Mouse (Mus musculus) forebrain, embryonic 14.5 days (tissue): Measurements from ENCODE around the gene Cep295nl. TPM values are rescaled to one million over a fixed set of nuclear protein-coding genes. Genes with fewer than 3 reads are reported as not detected.

ENCODE experiments used
- ATAC-seq: fragments of 200-750 bp; cut with Nextera tagmentation; 2 replicates; pipeline ENCODE4 v1.8.0; 2017; ENCODE audit warnings: mild to moderate bottlenecking, moderate library complexity
- DNase-seq: peaks from one replicate; pipeline ENCODE4 v3.0.0-alpha.2; 2015; ENCODE audit warnings: low spot score
- H3K27ac ChIP-seq: fragments of 300-500 bp; sonication (generic); 2 replicates; pipeline ENCODE4 v1.5.1; 2014; ENCODE audit warnings: low read depth, mild to moderate bottlenecking, control low read depth, low read length, moderate library complexity
- H3K27me3 ChIP-seq: fragments of 300-500 bp; sonication (generic); replicated peaks from 2 replicates; pipeline ENCODE4 v1.6.1; 2014; ENCODE audit warnings: low read length, control low read depth, mixed read lengths; ENCODE audit not compliant: control insufficient read depth, insufficient read depth
- H3K36me3 ChIP-seq: fragments of 300-500 bp; sonication (generic); 2 replicates; pipeline ENCODE4 v1.6.1; 2014; ENCODE audit warnings: low read length, control low read depth; ENCODE audit not compliant: control insufficient read depth, insufficient read depth
- H3K4me1 ChIP-seq: fragments of 300-500 bp; sonication (generic); 2 replicates; pipeline ENCODE4 v1.6.1; 2014; ENCODE audit warnings: antibody characterized with exemption, low read length, control low read depth; ENCODE audit not compliant: control insufficient read depth, insufficient read depth
- H3K4me2 ChIP-seq: fragments of 300-500 bp; sonication (generic); 2 replicates; pipeline ENCODE4 v1.6.1; 2014; ENCODE audit warnings: mild to moderate bottlenecking, control low read depth, low read length
- H3K4me3 ChIP-seq: fragments of 300-500 bp; sonication (generic); 2 replicates; pipeline ENCODE4 v1.5.1; 2014; ENCODE audit warnings: low read depth, low read length, control low read depth
- H3K9ac ChIP-seq: fragments of 300-500 bp; sonication (generic); 2 replicates; pipeline ENCODE4 v1.6.1; 2014; ENCODE audit warnings: mild to moderate bottlenecking, low read length, control low read depth, moderate library complexity
- H3K9me3 ChIP-seq: fragments of 300-500 bp; sonication (generic); replicated peaks from 2 replicates; pipeline ENCODE4 v1.6.1; 2016; ENCODE audit warnings: low read length, control low read depth, mixed read lengths; ENCODE audit not compliant: control insufficient read depth
- WGBS: fragments of 180-500 bp; shearing (Covaris S2); extraction: QIAGEN DNeasy Blood & Tissue Kit; methylation state at CpG from one replicate; pipeline ENCODE4 v1.1.7; 2014; 5-methylcytosine and 5-hydroxymethylcytosine counted together
- polyA plus RNA-seq: library from polyadenylated mRNA; unstranded; fragments of >200 nt; fragmentation: Nextera tagmentation; extraction: Ambion mirVana; gene quantifications from 2 replicates; pipeline ENCODE4 v1.2.1, GENCODE M21; 2014

The Cep295nl gene
- polyA plus RNA-seq, 1 experiment from 2014 or later = 0.11 TPM

GRCm38 (mm10) chr11:118362971-118363518 is 20.7 kb upstream of the Cep295nl start:
- DNase-seq = no peak
- WGBS = 13% methylated on average over 8 of the region's 8 CpGs
- H3K27ac ChIP-seq = no peak overlapping the region
- ATAC-seq = no peak
- no peaks in the 10 kb centered on the region for H3K36me3 ChIP-seq
- H3K27me3 ChIP-seq = no peaks in the 10 kb centered on the region
- H3K9ac ChIP-seq = peak overlapping the region; percentile 35; the same call in 1 of the 2 replicates
- no peak overlapping the region for H3K4me2 ChIP-seq
- peaks cover 3% of the 10 kb centered on the region; the same call in 1 of the 2 replicates for H3K4me1 ChIP-seq
- H3K4me3 ChIP-seq = no peak overlapping the region
- no peaks in the 10 kb centered on the region for H3K9me3 ChIP-seq

- H3K9ac ChIP-seq = no peak overlapping the region
- H3K4me3 ChIP-seq = no peak overlapping the region
- peaks cover 3% of the 10 kb centered on the region; the same call in 1 of the 2 replicates for H3K4me1 ChIP-seq
- DNase-seq (no peak), ATAC-seq (no peak)
- no peaks in the 10 kb centered on the region for H3K27me3 ChIP-seq
- H3K36me3 ChIP-seq = no peaks in the 10 kb centered on the region
- no peak overlapping the region for H3K27ac ChIP-seq
- no peak overlapping the region for H3K4me2 ChIP-seq
- WGBS = 90% methylated on average over 1 of the region's 1 CpGs
- H3K9me3 ChIP-seq = no peaks in the 10 kb centered on the region
Observed at GRCm38 (mm10) chr11:118362501-118362900, 20.2 kb upstream of the Cep295nl start.

GRCm38 (mm10) chr11:118360907-118361341 is 18.6 kb upstream of the Cep295nl start:
- 63% methylated on average over 10 of the region's 10 CpGs for WGBS
- no peaks in the 10 kb centered on the region for H3K36me3 ChIP-seq
- H3K9me3 ChIP-seq = no peaks in the 10 kb centered on the region
- no peak overlapping the region for H3K27ac ChIP-seq
- H3K4me3 ChIP-seq = no peak overlapping the region
- ATAC-seq (peak; percentile 73), DNase-seq (peak; percentile 77)
- H3K4me2 ChIP-seq = no peak overlapping the region
- H3K27me3 ChIP-seq = no peaks in the 10 kb centered on the region
- H3K9ac ChIP-seq = no peak overlapping the region
- peaks cover 3% of the 10 kb centered on the region; the same call in 1 of the 2 replicates for H3K4me1 ChIP-seq

- H3K4me3 ChIP-seq = no peak overlapping the region
- WGBS = 83% methylated on average over 7 of the region's 7 CpGs
- peak; percentile 33; the same call in 1 of the 2 replicates for ATAC-seq
- H3K4me2 ChIP-seq = no peak overlapping the region
- peaks cover 6% of the 10 kb centered on the region; the same call in 1 of the 2 replicates for H3K4me1 ChIP-seq
- H3K9me3 ChIP-seq = no peaks in the 10 kb centered on the region
- no peak overlapping the region for H3K9ac ChIP-seq
- 0 out of 2 replicates have a peak overlapping the region, but pooled peaks have one; percentile 59 for H3K27ac ChIP-seq
- peak; percentile 35 for DNase-seq
- H3K27me3 ChIP-seq = no peaks in the 10 kb centered on the region
- no peaks in the 10 kb centered on the region for H3K36me3 ChIP-seq
Observed at GRCm38 (mm10) chr11:118360491-118360890, 18.2 kb upstream of the Cep295nl start.

GRCm38 (mm10) chr11:118355640-118356039 is 13.3 kb upstream of the Cep295nl start, which contains the start of gene Timp2:
TSS of gene Timp2 (minus strand) at chr11:118355740.
- peak within 1 kb of the TSS; percentile 90 for H3K27ac ChIP-seq
- H3K9me3 ChIP-seq = no peaks in the 10 kb centered on the region
- no peaks in the 10 kb centered on the region for H3K36me3 ChIP-seq
- DNase-seq (no peak), ATAC-seq (no peak)
- WGBS = 23% methylated on average over 6 of the region's 6 CpGs
- H3K9ac ChIP-seq = peak within 1 kb of the TSS; percentile 96
- peak within 1 kb of the TSS; percentile 78 for H3K4me3 ChIP-seq
- peak within 1 kb of the TSS; percentile 83 for H3K4me2 ChIP-seq
- peaks cover 19% of the 10 kb centered on the region; the same call in 1 of the 2 replicates for H3K4me1 ChIP-seq
- no peaks in the 10 kb centered on the region for H3K27me3 ChIP-seq

- H3K36me3 ChIP-seq = no peaks in the 10 kb centered on the region
- H3K4me2 ChIP-seq = peak overlapping the region; percentile 83
- H3K27me3 ChIP-seq = no peaks in the 10 kb centered on the region
- WGBS = under 1% methylated on average over 32 of the region's 43 CpGs
- H3K4me1 ChIP-seq = peaks cover 16% of the 10 kb centered on the region; the same call in 1 of the 2 replicates
- peak overlapping the region; percentile 90 for H3K27ac ChIP-seq
- DNase-seq (peak; percentile 93), ATAC-seq (peak; percentile 96)
- H3K4me3 ChIP-seq = peak overlapping the region; percentile 78
- no peaks in the 10 kb centered on the region for H3K9me3 ChIP-seq
- H3K9ac ChIP-seq = peak overlapping the region; percentile 96
Observed at GRCm38 (mm10) chr11:118355205-118355604, 12.9 kb upstream of the Cep295nl start.

- Histone ChIP-seq H3K4me3 (peak overlapping the region; percentile 78), H3K27me3 (no peaks in the 10 kb centered on the region), H3K9ac (peak overlapping the region; percentile 96), H3K9me3 (no peaks in the 10 kb centered on the region), H3K4me2 (peak overlapping the region; percentile 83), H3K27ac (peak overlapping the region; percentile 90), H3K36me3 (no peaks in the 10 kb centered on the region), H3K4me1 (peaks cover 16% of the 10 kb centered on the region; the same call in 1 of the 2 replicates)
- peak; percentile 52; the same call in 1 of the 2 replicates for ATAC-seq
- under 1% methylated on average over 40 of the region's 47 CpGs for WGBS
- DNase-seq = peak; percentile 39
Observed at GRCm38 (mm10) chr11:118354636-118355191, 12.4 kb upstream of the Cep295nl start.

- no peaks in the 10 kb centered on the region for H3K36me3 ChIP-seq
- no peak overlapping the region for H3K27ac ChIP-seq
- no peak for ATAC-seq
- no peak for DNase-seq
- H3K4me2 ChIP-seq = no peak overlapping the region
- no peaks in the 10 kb centered on the region for H3K9me3 ChIP-seq
- 92% methylated on average over 5 of the region's 5 CpGs for WGBS
- H3K9ac ChIP-seq = no peak overlapping the region
- H3K4me1 ChIP-seq = peaks cover 23% of the 10 kb centered on the region
- no peak overlapping the region for H3K4me3 ChIP-seq
- no peaks in the 10 kb centered on the region for H3K27me3 ChIP-seq
Observed at GRCm38 (mm10) chr11:118349494-118349893, 7.2 kb upstream of the Cep295nl start.

- no peak overlapping the region for H3K4me2 ChIP-seq
- 80% methylated on average over 5 of the region's 5 CpGs for WGBS
- H3K9me3 ChIP-seq = no peaks in the 10 kb centered on the region
- H3K4me1 ChIP-seq = peaks cover 19% of the 10 kb centered on the region
- no peaks in the 10 kb centered on the region for H3K36me3 ChIP-seq
- H3K27ac ChIP-seq = no peak overlapping the region
- DNase-seq = no peak
- H3K27me3 ChIP-seq = no peaks in the 10 kb centered on the region
- no peak overlapping the region for H3K9ac ChIP-seq
- ATAC-seq = no peak
- H3K4me3 ChIP-seq = no peak overlapping the region
Observed at GRCm38 (mm10) chr11:118348877-118349276, 6.6 kb upstream of the Cep295nl start.
